11 mouse cellular contexts compared by ENCODE assay signal in genomic region chrX:152818996-152819395, GRCm38 (mm10). TPM values are rescaled to one million over a fixed set of nuclear protein-coding genes. Genes with fewer than 3 reads are reported as not detected.
DNase-seq lines count a peak whose midpoint lies in the region; TF ChIP-seq lines count a peak whose summit lies in the region.
"Had no signal": no experiment of that assay in that cellular context is flagged by ENCODE, and none has a peak within 500 bp of the region (broad histone marks: within the 10 kb centered on the region; RNA-seq: fewer than 3 reads in every experiment).

No protein-coding gene starts in this region.

- H3K4me3 ChIP-seq in gastrocnemius, adult 2 months = no peak overlapping the region
- H3K4me3 ChIP-seq: forebrain, embryonic 12.5 days; liver, embryonic 15.5 days had no signal

- no peak overlapping the region for H3K27ac ChIP-seq in gastrocnemius, adult 2 months
- H3K27ac ChIP-seq: forebrain, embryonic 12.5 days; liver, embryonic 15.5 days had no signal

- TF ChIP-seq CTCF in gastrocnemius, adult 2 months (IDR thresholded peaks at IDR 0.05) = peak; percentile 55

- no peak for DNase-seq in gastrocnemius, adult 2 months
- no peak for DNase-seq in gastrocnemius, postnatal 36 days
- DNase-seq in layer of hippocampus, adult 9-10 months (ENCODE audit: low spot score) = peak; percentile 17
- DNase-seq in layer of hippocampus, postnatal 10 days (ENCODE audit: low spot score in 2 of 2) = no peak
- DNase-seq in R1 (ENCODE audit: low read depth, low spot score) = peak; percentile 25
- DNase-seq in lung, postnatal 36 days = peak; percentile 45
- no peak for DNase-seq in gastrocnemius, postnatal 14 days
- no peak for DNase-seq in left cerebral cortex, postnatal 36 days (ENCODE audit: low spot score in 2 of 2)

- intact Hi-C loops in gastrocnemius, adult 2 months (cut with DNase I) = loop anchor here (2.0 to 10.0 kb wide), 2 partner anchors 112 to 204 kb away; no protein-coding TSS in a partner anchor
- intact Hi-C loops in gastrocnemius, postnatal 36 days (cut with DNase I) = loop anchor here (10.0 kb wide), 1 partner anchor 114 kb away; no protein-coding TSS in a partner anchor
- intact Hi-C loops in gastrocnemius, postnatal 14 days (cut with DNase I; ENCODE audit: low total_unique reads) = loop anchor here (10.0 kb wide), 1 partner anchor 204 kb away; no protein-coding TSS in a partner anchor
- intact Hi-C loops in left cerebral cortex, postnatal 36 days (cut with DNase I) = loop anchor here (5.0 kb wide), 2 partner anchors 112 to 197 kb away; no protein-coding TSS in a partner anchor

RNA-seq across cellular contexts. Expression of gene Gpr143, which starts 37.3 kb away (rescaled TPM):
- total RNA-seq in gastrocnemius, adult 2 months (2021) = not detected
- not detected for total RNA-seq in gastrocnemius, postnatal 36 days (2021)
- total RNA-seq in layer of hippocampus, postnatal 10 days (2021) = under 1 TPM in 1 of 2 experiments, not detected in 1; 0.36 TPM
- not detected for total RNA-seq in gastrocnemius, postnatal 14 days (2021)
- total RNA-seq in left cerebral cortex, postnatal 36 days (2021) = under 1 TPM in 1 of 2 experiments, not detected in 1; 0.47 TPM
- total RNA-seq: MEL had no signal

RNA-seq across cellular contexts. Expression of gene Shroom2, which starts 49.7 kb away (rescaled TPM):
- 1 to 10 TPM in 1 of 2 experiments, under 1 TPM in 1; 0.69 to 1.8 TPM for total RNA-seq in gastrocnemius, adult 2 months (2021)
- 1 to 10 TPM; 1.0 to 1.8 TPM for total RNA-seq in gastrocnemius, postnatal 36 days (2021)
- total RNA-seq in layer of hippocampus, postnatal 10 days (2021) = 100 to 1,000 TPM; 157 to 167 TPM
- 1 to 10 TPM; 3.6 to 3.7 TPM for total RNA-seq in gastrocnemius, postnatal 14 days (2021)
- total RNA-seq in left cerebral cortex, postnatal 36 days (2021) = 100 to 1,000 TPM; 113 to 115 TPM
- total RNA-seq: MEL had no signal

Comparison
In these comparisons a context has a peak if more than half of its experiments do, and no peak if none do; other contexts are left out.
1. DNase-seq: peak in layer of hippocampus, adult 9-10 months (single experiment), R1 (single experiment) and lung, postnatal 36 days (single experiment); none in gastrocnemius, adult 2 months (single experiment), gastrocnemius, postnatal 36 days (0 of 2), layer of hippocampus, postnatal 10 days (0 of 2), gastrocnemius, postnatal 14 days (single experiment) and left cerebral cortex, postnatal 36 days (0 of 2).
2. RNA of gene Shroom2, which starts 49.7 kb away (total RNA-seq): 157 to 167 TPM in layer of hippocampus, postnatal 10 days and 113 to 115 TPM in left cerebral cortex, postnatal 36 days; 3.6 to 3.7 TPM in gastrocnemius, postnatal 14 days, 1.0 to 1.8 TPM in gastrocnemius, postnatal 36 days and 0.69 to 1.8 TPM in gastrocnemius, adult 2 months; every median in the first group is over 10 times any median in the second.